Mouse (Mus musculus) hindbrain, embryonic 12.5 days (tissue): ENCODE measurements at regions not wholly inside any gene's neighbourhood (a gene's known extent, or its start where the extent isn't known, plus 50 kb on each side); places are given as distances from the start of the nearest gene placed in this dataset.

ENCODE experiments used
- ATAC-seq: fragments of 200-750 bp; cut with Nextera tagmentation; 2 replicates; pipeline ENCODE4 v1.8.0; 2017; ENCODE audit warnings: moderate TSS enrichment; ENCODE audit not compliant: low FRiP score
- H3K27ac ChIP-seq: fragments of 300-500 bp; sonication (generic); 2 replicates; pipeline ENCODE4 v1.5.1; 2016; ENCODE audit warnings: mild to moderate bottlenecking
- H3K27me3 ChIP-seq: fragments of 300-500 bp; sonication (generic); 2 replicates; pipeline ENCODE4 v1.6.1; 2016; ENCODE audit warnings: mild to moderate bottlenecking
- H3K36me3 ChIP-seq: fragments of 300-500 bp; sonication (generic); 2 replicates; pipeline ENCODE4 v1.6.1; 2016; ENCODE audit warnings: mild to moderate bottlenecking
- H3K4me1 ChIP-seq: fragments of 300-500 bp; sonication (generic); 2 replicates; pipeline ENCODE4 v1.6.1; 2016
- H3K4me2 ChIP-seq: fragments of 300-500 bp; sonication (generic); replicated peaks from 2 replicates; pipeline ENCODE4 v1.6.1; 2016; ENCODE audit warnings: mild to moderate bottlenecking
- H3K4me3 ChIP-seq: fragments of 300-500 bp; sonication (generic); 2 replicates; pipeline ENCODE4 v1.5.1; 2016; ENCODE audit warnings: mild to moderate bottlenecking
- H3K9ac ChIP-seq: fragments of 300-500 bp; sonication (generic); 2 replicates; pipeline ENCODE4 v1.6.1; 2016; ENCODE audit warnings: mild to moderate bottlenecking, moderate library complexity
- H3K9me3 ChIP-seq: fragments of 300-500 bp; sonication (generic); replicated peaks from 2 replicates; pipeline ENCODE4 v1.6.1; 2016; ENCODE audit warnings: mild to moderate bottlenecking
- WGBS: fragments of 180-500 bp; shearing (Covaris S2); methylation state at CpG from one replicate; pipeline ENCODE4 v1.1.7; 2016; 5-methylcytosine and 5-hydroxymethylcytosine counted together

- H3K4me1 ChIP-seq, result no peaks in the 10 kb centered on the region
- H3K4me3 ChIP-seq, result no peak overlapping the region
- H3K9ac ChIP-seq, result no peak overlapping the region
- no peak overlapping the region for H3K27ac ChIP-seq
- ATAC-seq, result no peak
- WGBS, result 88% methylated on average over 7 of the region's 7 CpGs
- H3K36me3 ChIP-seq, result no peaks in the 10 kb centered on the region
- no peak overlapping the region for H3K4me2 ChIP-seq
- no peaks in the 10 kb centered on the region for H3K9me3 ChIP-seq
- H3K27me3 ChIP-seq, result no peaks in the 10 kb centered on the region
These were observed 407.2 kb downstream of the Prss52 start for GRCm38 (mm10) chr14:64511300-64511699.

GRCm38 (mm10) chr14:64512726-64513125 is 408.6 kb downstream of the Prss52 start:
- Histone ChIP-seq H3K4me1 (no peaks in the 10 kb centered on the region), H3K4me3 (no peak overlapping the region), H3K9ac (no peak overlapping the region), H3K36me3 (no peaks in the 10 kb centered on the region), H3K27ac (no peak overlapping the region), H3K27me3 (no peaks in the 10 kb centered on the region), H3K9me3 (no peaks in the 10 kb centered on the region), H3K4me2 (no peak overlapping the region)
- no peak for ATAC-seq
- WGBS, result 75% methylated on average over 7 of the region's 7 CpGs

GRCm38 (mm10) chr14:64517584-64518195 is 413.6 kb downstream of the Prss52 start:
- H3K4me1 ChIP-seq, result no peaks in the 10 kb centered on the region
- H3K36me3 ChIP-seq, result no peaks in the 10 kb centered on the region
- no peak overlapping the region for H3K4me3 ChIP-seq
- H3K4me2 ChIP-seq, result no peak overlapping the region
- no peaks in the 10 kb centered on the region for H3K9me3 ChIP-seq
- ATAC-seq, result no peak
- H3K27me3 ChIP-seq, result no peaks in the 10 kb centered on the region
- H3K27ac ChIP-seq, result no peak overlapping the region
- no peak overlapping the region for H3K9ac ChIP-seq
- 70% methylated on average over 7 of the region's 7 CpGs for WGBS

- Histone ChIP-seq H3K27ac (no peak overlapping the region), H3K9ac (no peak overlapping the region), H3K4me3 (no peak overlapping the region), H3K9me3 (no peaks in the 10 kb centered on the region), H3K36me3 (no peaks in the 10 kb centered on the region), H3K27me3 (no peaks in the 10 kb centered on the region), H3K4me2 (no peak overlapping the region), H3K4me1 (peaks cover 21% of the 10 kb centered on the region)
- 48% methylated on average over 8 of the region's 8 CpGs for WGBS
- no peak for ATAC-seq
These were observed 420.6 kb downstream of the Prss52 start for GRCm38 (mm10) chr14:64524641-64525040.

GRCm38 (mm10) chr14:64525302-64526078 is 421.4 kb downstream of the Prss52 start:
- WGBS, result 69% methylated on average over 10 of the region's 10 CpGs
- Histone ChIP-seq H3K27me3 (no peaks in the 10 kb centered on the region), H3K9ac (no peak overlapping the region), H3K4me3 (no peak overlapping the region), H3K4me1 (peaks cover 21% of the 10 kb centered on the region), H3K36me3 (no peaks in the 10 kb centered on the region), H3K27ac (no peak overlapping the region), H3K9me3 (no peaks in the 10 kb centered on the region), H3K4me2 (no peak overlapping the region)
- ATAC-seq, result no peak

GRCm38 (mm10) chr14:64530541-64530940 is 426.5 kb downstream of the Prss52 start:
- H3K36me3 ChIP-seq, result no peaks in the 10 kb centered on the region
- ATAC-seq, result no peak
- H3K27me3 ChIP-seq, result no peaks in the 10 kb centered on the region
- H3K27ac ChIP-seq, result no peak overlapping the region
- H3K4me1 ChIP-seq, result peaks cover 25% of the 10 kb centered on the region
- H3K4me3 ChIP-seq, result no peak overlapping the region
- 67% methylated on average over 3 of the region's 3 CpGs for WGBS
- no peak overlapping the region for H3K4me2 ChIP-seq
- H3K9me3 ChIP-seq, result no peaks in the 10 kb centered on the region
- H3K9ac ChIP-seq, result no peak overlapping the region

- Histone ChIP-seq H3K9ac (no peak overlapping the region), H3K27me3 (no peaks in the 10 kb centered on the region), H3K9me3 (no peaks in the 10 kb centered on the region), H3K27ac (no peak overlapping the region), H3K4me3 (no peak overlapping the region), H3K4me2 (no peak overlapping the region), H3K36me3 (no peaks in the 10 kb centered on the region), H3K4me1 (peaks cover 19% of the 10 kb centered on the region)
- 55% methylated on average over 7 of the region's 7 CpGs for WGBS
- no peak for ATAC-seq
These were observed 427.3 kb downstream of the Prss52 start for GRCm38 (mm10) chr14:64531221-64531949.

GRCm38 (mm10) chr14:64532351-64532750 is 428.3 kb downstream of the Prss52 start:
- Histone ChIP-seq H3K27ac (peak overlapping the region; percentile 85), H3K9me3 (no peaks in the 10 kb centered on the region), H3K4me2 (no peak overlapping the region), H3K4me3 (no peak overlapping the region), H3K4me1 (peaks cover 19% of the 10 kb centered on the region), H3K27me3 (no peaks in the 10 kb centered on the region), H3K36me3 (no peaks in the 10 kb centered on the region), H3K9ac (no peak overlapping the region)
- ATAC-seq, result no peak
- WGBS, result 91% methylated on average over 5 of the region's 5 CpGs

GRCm38 (mm10) chr14:64533591-64534151 is 429.6 kb downstream of the Prss52 start:
- Histone ChIP-seq H3K27me3 (no peaks in the 10 kb centered on the region), H3K4me2 (no peak overlapping the region), H3K36me3 (no peaks in the 10 kb centered on the region), H3K9ac (0 out of 2 replicates have a peak overlapping the region, but pooled peaks have one; percentile 32), H3K4me3 (no peak overlapping the region), H3K27ac (peak overlapping the region; percentile 85), H3K9me3 (no peaks in the 10 kb centered on the region), H3K4me1 (peaks cover 19% of the 10 kb centered on the region)
- WGBS, result 19% methylated on average over 7 of the region's 7 CpGs
- peak; percentile 61; the same call in 1 of the 2 replicates for ATAC-seq

- WGBS, result 41% methylated on average over 4 of the region's 4 CpGs
- peak overlapping the region; percentile 32; the same call in 1 of the 2 replicates for H3K9ac ChIP-seq
- no peak overlapping the region for H3K4me2 ChIP-seq
These were observed 430.1 kb downstream of the Prss52 start for GRCm38 (mm10) chr14:64534194-64534593.

GRCm38 (mm10) chr14:64539436-64539835 is 435.4 kb downstream of the Prss52 start:
- no peak for ATAC-seq
- Histone ChIP-seq H3K27me3 (no peaks in the 10 kb centered on the region), H3K36me3 (no peaks in the 10 kb centered on the region), H3K9ac (no peak overlapping the region), H3K4me3 (no peak overlapping the region), H3K27ac (no peak overlapping the region), H3K4me2 (no peak overlapping the region), H3K9me3 (no peaks in the 10 kb centered on the region), H3K4me1 (peaks cover 4% of the 10 kb centered on the region)
- 63% methylated on average over 2 of the region's 2 CpGs for whole genome bisulfite sequencing

More at GRCm38 (mm10) chr14:64534194-64534593, 430.1 kb downstream of the Prss52 start:
- H3K4me3 ChIP-seq, result no peak overlapping the region
- H3K27ac ChIP-seq, result peak overlapping the region; percentile 85
- H3K9me3 ChIP-seq, result no peaks in the 10 kb centered on the region
- peak; percentile 22; the same call in 1 of the 2 replicates for ATAC-seq
- H3K36me3 ChIP-seq, result no peaks in the 10 kb centered on the region
- H3K4me1 ChIP-seq, result peaks cover 19% of the 10 kb centered on the region
- no peaks in the 10 kb centered on the region for H3K27me3 ChIP-seq

GRCm38 (mm10) chr14:64545056-64545455 is 441.0 kb downstream of the Prss52 start:
- H3K9me3 ChIP-seq, result no peaks in the 10 kb centered on the region
- ATAC-seq, result no peak
- 78% methylated on average over 3 of the region's 3 CpGs for WGBS

More at GRCm38 (mm10) chr14:64545056-64545455, 441.0 kb downstream of the Prss52 start:
- no peaks in the 10 kb centered on the region for H3K36me3 ChIP-seq
- no peaks in the 10 kb centered on the region for H3K27me3 ChIP-seq
- H3K9ac ChIP-seq, result no peak overlapping the region
- H3K4me1 ChIP-seq, result no peaks in the 10 kb centered on the region
- no peak overlapping the region for H3K4me3 ChIP-seq
- no peak overlapping the region for H3K4me2 ChIP-seq
- no peak overlapping the region for H3K27ac ChIP-seq
